Mouse (Mus musculus): Measurements from ENCODE around the gene Gm40193.

- TF ChIP-seq CTCF (IDR thresholded peaks at IDR 0.05; ENCODE audit: extremely low read depth, insufficient read length, insufficient replicate concordance, low read depth, low read length) (no peak), POLR2A (IDR thresholded peaks at IDR 0.05; ENCODE audit: low read depth, low read length) (no peak)
These were observed 33.8 kb upstream of the Gm40193 start for GRCm38 (mm10) chr11:70566586-70566985.

Data from small intestine, adult 2 months (tissue).